Mouse (Mus musculus): Measurements from ENCODE around the gene Pakap. TPM values are rescaled to one million over a fixed set of nuclear protein-coding genes. Genes with fewer than 3 reads are reported as not detected.
A peak's percentile ranks its signal among the peaks of the same experiment; 100 is the strongest.

Gene Pakap
- polyA plus RNA-seq, 1 experiment from 2014 or later: 22.8 TPM

- no peak overlapping the region for H3K4me3 ChIP-seq
- 83% methylated on average over 1 of the region's 1 CpGs for WGBS
- no peaks in the 10 kb centered on the region for H3K9me3 ChIP-seq (replicated peaks)
- H3K27me3 ChIP-seq (ENCODE audit: low read depth, poor library complexity, severe bottlenecking): no peaks in the 10 kb centered on the region
- no peak overlapping the region for H3K27ac ChIP-seq (replicated peaks)
- DNase-seq (ENCODE audit: low spot score): no peak
- peaks cover 5% of the 10 kb centered on the region for H3K4me1 ChIP-seq
- no peaks in the 10 kb centered on the region for H3K36me3 ChIP-seq
Measured at GRCm38 (mm10) chr4:57559438-57559837, 8.5 kb upstream of the Pakap start.

- Histone ChIP-seq H3K9me3 (replicated peaks) (no peaks in the 10 kb centered on the region), H3K4me1 (peaks cover 5% of the 10 kb centered on the region), H3K27ac (replicated peaks) (no peak overlapping the region; the same call in 1 of the 2 replicates), H3K4me3 (no peak overlapping the region), H3K27me3 (ENCODE audit: low read depth, poor library complexity, severe bottlenecking) (no peaks in the 10 kb centered on the region), H3K36me3 (no peaks in the 10 kb centered on the region)
- WGBS: 64% methylated on average over 3 of the region's 3 CpGs
- no peak for DNase-seq (ENCODE audit: low spot score)
Measured at GRCm38 (mm10) chr4:57560010-57560409, 8.0 kb upstream of the Pakap start.

GRCm38 (mm10) chr4:57561055-57561454 lies 6.9 kb upstream of the Pakap start:
- WGBS: 81% methylated on average over 6 of the region's 6 CpGs
- Histone ChIP-seq H3K4me1 (peaks cover 5% of the 10 kb centered on the region), H3K36me3 (no peaks in the 10 kb centered on the region), H3K27ac (replicated peaks) (no peak overlapping the region; the same call in 1 of the 2 replicates), H3K4me3 (no peak overlapping the region), H3K27me3 (ENCODE audit: low read depth, poor library complexity, severe bottlenecking) (peaks cover 2% of the 10 kb centered on the region), H3K9me3 (replicated peaks) (no peaks in the 10 kb centered on the region)
- DNase-seq (ENCODE audit: low spot score): no peak

- H3K4me1 ChIP-seq: peaks cover 16% of the 10 kb centered on the region
- WGBS: 90% methylated on average over 1 of the region's 1 CpGs
- H3K4me3 ChIP-seq: no peak overlapping the region
- no peaks in the 10 kb centered on the region for H3K36me3 ChIP-seq
- H3K27ac ChIP-seq (replicated peaks): no peak overlapping the region
- no peak for DNase-seq (ENCODE audit: low spot score)
- peaks cover 44% of the 10 kb centered on the region for H3K27me3 ChIP-seq (ENCODE audit: low read depth, poor library complexity, severe bottlenecking)
- no peaks in the 10 kb centered on the region for H3K9me3 ChIP-seq (replicated peaks)
Measured at GRCm38 (mm10) chr4:57565283-57565682, 2.7 kb upstream of the Pakap start.

GRCm38 (mm10) chr4:57565811-57566210 lies 2.2 kb upstream of the Pakap start:
- H3K27ac ChIP-seq (replicated peaks): no peak overlapping the region
- 63% methylated on average over 2 of the region's 2 CpGs for WGBS
- H3K4me3 ChIP-seq: no peak overlapping the region
- H3K27me3 ChIP-seq (ENCODE audit: low read depth, poor library complexity, severe bottlenecking): peaks cover 44% of the 10 kb centered on the region
- H3K9me3 ChIP-seq (replicated peaks): no peaks in the 10 kb centered on the region
- peaks cover 16% of the 10 kb centered on the region for H3K4me1 ChIP-seq
- DNase-seq (ENCODE audit: low spot score): no peak
- H3K36me3 ChIP-seq: no peaks in the 10 kb centered on the region

- Histone ChIP-seq H3K4me1 (peaks cover 16% of the 10 kb centered on the region), H3K36me3 (no peaks in the 10 kb centered on the region), H3K4me3 (peak overlapping the region; percentile 68), H3K27ac (replicated peaks) (peak overlapping the region; percentile 80), H3K9me3 (replicated peaks) (no peaks in the 10 kb centered on the region), H3K27me3 (ENCODE audit: low read depth, poor library complexity, severe bottlenecking) (peaks cover 44% of the 10 kb centered on the region)
- WGBS: 49% methylated on average over 19 of the region's 19 CpGs
- no peak for DNase-seq (ENCODE audit: low spot score)
Measured at GRCm38 (mm10) chr4:57568268-57569068, 489 bp downstream of the Pakap start.

- peaks cover 44% of the 10 kb centered on the region for H3K27me3 ChIP-seq (ENCODE audit: low read depth, poor library complexity, severe bottlenecking)
- no peaks in the 10 kb centered on the region for H3K36me3 ChIP-seq
- peaks cover 16% of the 10 kb centered on the region for H3K4me1 ChIP-seq
- 87% methylated on average over 4 of the region's 4 CpGs for WGBS
- no peaks in the 10 kb centered on the region for H3K9me3 ChIP-seq (replicated peaks)
- no peak for DNase-seq (ENCODE audit: low spot score)
- H3K4me3 ChIP-seq: 0 out of 2 replicates have a peak overlapping the region, but pooled peaks have one; percentile 68
- H3K27ac ChIP-seq (replicated peaks): no peak overlapping the region
Measured at GRCm38 (mm10) chr4:57569069-57569355, 1.0 kb downstream of the Pakap start.

GRCm38 (mm10) chr4:57569711-57570110 lies 1.7 kb downstream of the Pakap start:
- no peak overlapping the region for H3K4me3 ChIP-seq
- no peaks in the 10 kb centered on the region for H3K36me3 ChIP-seq
- H3K9me3 ChIP-seq (replicated peaks): no peaks in the 10 kb centered on the region
- no peak overlapping the region for H3K27ac ChIP-seq (replicated peaks)
- peaks cover 44% of the 10 kb centered on the region for H3K27me3 ChIP-seq (ENCODE audit: low read depth, poor library complexity, severe bottlenecking)
- 69% methylated on average over 6 of the region's 6 CpGs for WGBS
- peaks cover 16% of the 10 kb centered on the region for H3K4me1 ChIP-seq
- no peak for DNase-seq (ENCODE audit: low spot score)

GRCm38 (mm10) chr4:57570229-57570628 lies 2.2 kb downstream of the Pakap start:
- no peak overlapping the region for H3K4me3 ChIP-seq
- no peaks in the 10 kb centered on the region for H3K9me3 ChIP-seq (replicated peaks)
- H3K4me1 ChIP-seq: peaks cover 16% of the 10 kb centered on the region
- H3K27ac ChIP-seq (replicated peaks): no peak overlapping the region
- peaks cover 44% of the 10 kb centered on the region for H3K27me3 ChIP-seq (ENCODE audit: low read depth, poor library complexity, severe bottlenecking)
- DNase-seq (ENCODE audit: low spot score): no peak
- 84% methylated on average over 3 of the region's 3 CpGs for WGBS
- no peaks in the 10 kb centered on the region for H3K36me3 ChIP-seq

- no peaks in the 10 kb centered on the region for H3K36me3 ChIP-seq
- 93% methylated on average over 3 of the region's 3 CpGs for WGBS
- H3K4me1 ChIP-seq: peaks cover 2% of the 10 kb centered on the region
- H3K4me3 ChIP-seq: no peak overlapping the region
- no peaks in the 10 kb centered on the region for H3K9me3 ChIP-seq (replicated peaks)
- no peak for DNase-seq (ENCODE audit: low spot score)
- H3K27ac ChIP-seq (replicated peaks): no peak overlapping the region
- peaks cover 10% of the 10 kb centered on the region for H3K27me3 ChIP-seq (ENCODE audit: low read depth, poor library complexity, severe bottlenecking)
Measured at GRCm38 (mm10) chr4:57574181-57574580, 6.2 kb downstream of the Pakap start.

- Histone ChIP-seq H3K27me3 (ENCODE audit: low read depth, poor library complexity, severe bottlenecking) (peaks cover 5% of the 10 kb centered on the region), H3K36me3 (no peaks in the 10 kb centered on the region), H3K9me3 (replicated peaks) (no peaks in the 10 kb centered on the region), H3K4me3 (no peak overlapping the region), H3K27ac (replicated peaks) (no peak overlapping the region), H3K4me1 (peaks cover 3% of the 10 kb centered on the region)
- DNase-seq (ENCODE audit: low spot score): no peak
- WGBS: 93% methylated on average over 6 of the region's 6 CpGs
Measured at GRCm38 (mm10) chr4:57574646-57575045, 6.7 kb downstream of the Pakap start.

GRCm38 (mm10) chr4:57575686-57576085 lies 7.7 kb downstream of the Pakap start:
- no peak overlapping the region for H3K27ac ChIP-seq (replicated peaks)
- WGBS: 80% methylated on average over 5 of the region's 5 CpGs
- DNase-seq (ENCODE audit: low spot score): no peak
- H3K36me3 ChIP-seq: no peaks in the 10 kb centered on the region
- H3K4me3 ChIP-seq: no peak overlapping the region
- no peaks in the 10 kb centered on the region for H3K9me3 ChIP-seq (replicated peaks)
- no peaks in the 10 kb centered on the region for H3K27me3 ChIP-seq (ENCODE audit: low read depth, poor library complexity, severe bottlenecking)
- peaks cover 3% of the 10 kb centered on the region for H3K4me1 ChIP-seq

- no peaks in the 10 kb centered on the region for H3K36me3 ChIP-seq
Measured at GRCm38 (mm10) chr4:57576095-57576494, 8.1 kb downstream of the Pakap start.

More at GRCm38 (mm10) chr4:57576095-57576494, 8.1 kb downstream of the Pakap start:
- WGBS: 89% methylated on average over 11 of the region's 11 CpGs
- no peaks in the 10 kb centered on the region for H3K9me3 ChIP-seq (replicated peaks)
- H3K27me3 ChIP-seq (ENCODE audit: low read depth, poor library complexity, severe bottlenecking): no peaks in the 10 kb centered on the region
- no peak overlapping the region for H3K4me3 ChIP-seq
- peaks cover 3% of the 10 kb centered on the region; the same call in 1 of the 2 replicates for H3K4me1 ChIP-seq
- DNase-seq (ENCODE audit: low spot score): no peak
- H3K27ac ChIP-seq (replicated peaks): no peak overlapping the region
